Mouse (Mus musculus) fat pad, adult 2 months (tissue): ENCODE measurements at regions not wholly inside any gene's neighbourhood (a gene's known extent, or its start where the extent isn't known, plus 50 kb on each side); places are given as distances from the start of the nearest gene placed in this dataset.

ENCODE experiments used
- DNase-seq: peaks from one replicate; pipeline ENCODE4 v3.0.0-alpha.2; 2011; ENCODE audit warnings: low read depth, low spot score; ENCODE audit errors: extremely low read depth

DNA sequence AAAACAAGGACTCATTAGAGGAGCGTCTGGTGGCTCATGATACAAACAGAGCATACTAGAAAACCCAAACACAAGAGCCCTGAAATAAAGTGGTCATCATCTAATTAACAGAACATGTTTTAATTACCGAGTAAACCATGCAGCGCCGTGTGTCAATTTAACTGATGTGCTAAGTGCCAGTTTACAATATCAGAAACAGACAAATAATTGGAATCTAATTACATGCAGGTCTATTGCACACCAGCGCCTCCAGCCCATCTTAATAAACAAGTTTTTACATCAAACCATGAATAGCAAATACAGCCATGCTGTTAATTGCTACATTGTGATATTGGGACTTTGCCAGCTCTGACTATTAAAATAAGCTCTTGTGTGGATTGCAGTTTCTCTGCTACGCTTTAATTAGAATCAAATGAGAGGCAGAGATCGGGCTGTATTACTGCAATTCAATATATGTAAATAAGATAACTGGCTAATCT lies 425.3 kb upstream of the Gm765 start:
- no peak for DNase-seq

DNA sequence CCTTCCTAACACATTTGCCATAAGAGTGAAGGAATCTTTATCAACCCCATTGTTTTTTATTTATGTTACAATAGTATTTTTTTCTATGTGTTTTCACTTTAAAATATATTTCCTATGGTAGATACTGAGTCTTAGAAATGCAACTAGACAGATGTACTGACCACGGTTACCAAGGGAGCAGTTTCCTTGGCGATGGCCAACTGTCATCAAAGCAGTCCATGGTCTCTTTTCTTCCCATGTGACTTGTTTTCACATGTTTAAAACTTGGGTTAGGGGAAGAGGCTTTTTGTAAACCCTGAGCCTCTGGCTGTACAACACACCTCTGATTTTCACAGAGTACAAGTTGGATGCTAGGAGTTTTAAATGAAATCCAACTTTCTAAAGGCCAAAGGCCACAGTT lies 411.9 kb upstream of the Gm765 start:
- no peak for DNase-seq

DNA sequence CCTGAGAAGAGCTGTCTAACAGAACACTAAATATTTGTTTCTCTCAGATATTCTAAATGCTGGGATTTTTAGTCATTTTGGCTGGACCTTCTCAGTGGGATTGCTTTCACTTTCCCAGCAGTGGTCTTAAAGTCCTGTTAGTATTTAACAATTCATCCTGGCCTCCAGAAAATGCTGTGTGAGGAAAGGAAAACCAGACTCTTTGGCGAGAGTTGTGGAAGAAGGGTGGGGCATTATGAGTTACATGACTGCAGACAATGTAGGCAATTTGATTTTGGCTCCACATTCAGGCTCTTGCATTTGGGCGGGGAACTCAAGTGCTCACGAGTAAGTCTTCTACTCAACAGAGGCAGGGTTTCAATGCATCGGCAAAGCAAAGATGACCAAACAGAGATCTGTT lies 406.1 kb upstream of the Gm765 start:
- no peak for DNase-seq

DNA sequence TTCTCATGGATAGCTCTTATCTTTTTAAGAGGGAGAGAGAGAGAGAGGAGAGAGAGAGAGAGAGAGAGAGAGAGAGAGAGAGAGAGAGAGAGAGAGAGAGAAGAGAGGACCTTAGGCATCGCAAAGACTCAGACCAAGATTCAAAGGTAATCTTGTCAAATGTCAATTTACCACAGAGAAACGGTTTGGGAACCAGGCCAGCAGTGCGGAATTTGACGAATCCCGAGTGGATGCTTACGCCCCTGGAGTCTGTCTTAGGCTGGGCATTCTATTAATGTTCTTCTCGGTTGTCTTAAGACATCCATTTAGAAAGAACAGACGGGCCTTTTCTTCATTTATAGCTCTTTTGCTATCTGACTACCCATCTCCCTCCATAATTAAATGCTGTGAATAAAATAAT lies 404.4 kb upstream of the Gm765 start:
- DNase-seq, result no peak

DNA sequence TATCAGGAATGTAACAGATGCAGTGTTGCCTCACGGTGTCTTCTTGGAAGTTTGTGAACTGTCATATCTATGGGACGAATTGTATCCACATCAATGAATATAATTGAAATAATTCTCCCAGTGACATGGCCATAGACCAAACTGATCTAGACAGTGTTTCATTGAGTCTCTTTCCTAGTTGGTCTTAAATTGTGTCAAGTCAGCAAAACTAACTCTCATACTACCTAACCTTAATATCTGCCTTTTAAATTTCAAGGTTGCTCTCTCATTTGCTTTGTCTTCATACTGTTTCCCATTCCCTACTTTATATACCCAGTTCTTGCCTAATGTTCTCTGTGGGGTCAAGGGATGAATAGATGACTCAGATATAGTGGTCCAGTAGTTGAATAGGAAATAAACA lies 397.9 kb upstream of the Gm765 start:
- no peak for DNase-seq

DNA sequence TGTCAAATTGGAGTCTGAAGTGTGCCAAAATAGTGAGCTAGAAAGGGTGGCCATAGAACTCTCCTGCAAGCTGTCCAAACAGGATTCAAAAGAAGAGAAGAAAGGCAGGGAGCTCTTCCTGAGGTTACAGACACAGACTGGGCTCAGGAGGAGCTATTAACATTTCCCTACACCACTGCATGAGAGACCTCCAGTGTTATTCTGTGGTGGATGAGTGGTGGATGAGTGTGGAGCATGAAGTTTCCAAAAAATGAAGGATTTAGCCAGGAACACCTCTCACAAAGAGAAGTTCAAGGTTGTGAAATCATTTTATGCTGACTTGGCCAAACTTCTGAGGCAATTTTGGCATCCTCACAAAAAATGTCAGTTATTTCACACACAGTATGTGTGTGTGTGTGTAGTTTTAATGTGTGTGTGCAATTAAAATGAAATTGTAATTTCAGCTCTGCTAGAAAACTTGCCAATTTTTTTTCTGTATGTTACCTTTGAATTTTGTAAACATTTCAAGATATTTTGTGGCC lies 388.5 kb upstream of the Gm765 start:
- DNase-seq, result peak; percentile 13

DNA sequence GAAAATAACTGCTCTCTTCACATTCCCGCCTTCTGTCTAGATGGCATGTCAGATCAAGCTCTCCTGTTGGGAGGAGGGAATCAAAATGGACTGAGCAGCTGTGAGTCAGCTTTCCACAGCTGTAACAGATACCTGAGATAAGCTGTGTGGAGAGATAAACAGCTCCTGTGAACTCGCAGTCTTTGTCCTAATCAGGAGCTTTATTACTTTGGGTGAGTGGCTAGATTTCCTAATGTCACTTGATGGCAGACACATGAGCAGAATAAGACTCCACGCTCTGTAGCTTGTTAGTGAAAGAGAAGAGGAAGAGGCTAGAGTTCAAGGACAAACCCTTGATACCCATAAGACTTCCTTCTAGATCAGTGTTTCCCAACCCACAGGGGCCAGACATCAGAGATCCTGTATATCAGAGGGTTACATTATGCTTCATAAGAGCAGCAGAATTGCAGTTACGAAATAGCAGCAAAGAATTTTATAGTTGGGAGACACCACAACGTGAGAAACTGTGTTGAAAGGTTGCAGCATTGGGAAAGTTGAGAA lies 384.1 kb upstream of the Gm765 start:
- DNase-seq, result no peak

DNA sequence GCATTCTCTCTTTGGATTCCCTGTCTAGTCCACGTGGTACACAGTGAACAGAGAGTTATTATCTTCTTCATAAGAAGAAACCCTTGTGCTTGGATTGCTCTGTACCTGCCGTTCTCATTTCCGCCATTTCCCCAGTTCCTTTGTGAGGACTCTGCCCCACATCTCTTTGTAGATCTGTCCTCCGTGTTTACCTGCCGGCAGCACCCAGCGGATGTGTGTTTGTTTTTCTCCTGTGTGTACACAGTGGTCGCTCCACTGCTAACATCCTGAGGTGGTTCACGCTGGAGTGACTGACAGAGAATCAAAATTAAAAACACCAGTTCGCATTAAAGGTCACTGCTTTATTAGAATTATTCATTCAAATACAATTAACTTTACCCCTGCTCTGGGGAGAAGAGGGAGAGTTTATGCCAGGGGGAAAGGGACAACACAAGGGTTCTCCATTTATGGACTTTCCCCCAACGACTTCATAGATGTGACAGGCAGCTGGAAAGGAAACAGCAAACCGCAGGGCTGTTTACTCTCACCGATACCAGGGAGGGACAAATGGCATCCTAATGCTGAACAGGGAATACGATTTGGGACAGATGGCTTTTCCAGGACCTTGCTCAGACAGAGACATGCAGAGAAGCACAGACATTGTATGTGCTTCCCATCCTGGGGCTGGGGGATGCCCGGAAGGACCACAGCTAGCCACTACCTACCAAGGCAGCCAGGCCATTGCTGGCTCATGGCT lies 362.5 kb upstream of the Gm765 start:
- no peak for DNase-seq

DNA sequence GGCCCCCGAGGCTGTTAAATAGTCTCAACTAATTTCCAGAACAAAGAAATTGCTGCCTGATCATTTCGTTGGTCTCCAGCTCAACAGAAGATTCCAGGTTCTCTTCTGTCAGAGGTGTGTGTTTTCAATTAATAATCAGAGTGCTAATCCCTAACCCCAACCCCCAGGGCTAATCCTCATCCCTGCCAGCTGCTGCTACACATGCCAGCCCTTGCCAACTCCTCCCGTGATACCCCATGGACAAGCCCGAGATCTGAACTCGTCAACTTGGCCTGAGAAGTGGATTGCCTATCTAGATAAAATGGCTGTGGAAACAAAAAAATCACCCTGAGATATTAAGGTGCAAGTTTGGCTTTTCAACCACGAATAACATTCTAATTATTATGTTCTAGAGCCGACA lies 355.0 kb upstream of the Gm765 start:
- DNase-seq, result no peak

DNA sequence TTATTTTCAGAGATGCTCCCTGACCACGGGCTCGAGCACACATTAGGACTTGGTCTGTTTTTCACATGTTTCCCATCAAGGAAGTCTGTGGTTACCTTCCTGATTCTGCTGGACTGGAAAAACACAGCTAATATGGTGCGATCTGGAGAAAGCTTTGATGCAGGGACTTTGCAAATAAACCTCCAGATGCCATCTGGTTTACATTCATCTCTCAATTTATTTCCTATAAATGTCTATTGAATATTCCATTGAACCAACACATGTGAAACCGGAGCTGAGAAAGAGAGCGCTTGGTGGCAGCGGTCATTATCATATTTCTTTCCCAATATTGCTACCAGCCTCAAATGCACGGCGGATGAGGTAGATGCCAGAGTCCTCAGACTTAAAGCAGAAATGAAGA lies 350.9 kb upstream of the Gm765 start:
- DNase-seq, result no peak

DNA sequence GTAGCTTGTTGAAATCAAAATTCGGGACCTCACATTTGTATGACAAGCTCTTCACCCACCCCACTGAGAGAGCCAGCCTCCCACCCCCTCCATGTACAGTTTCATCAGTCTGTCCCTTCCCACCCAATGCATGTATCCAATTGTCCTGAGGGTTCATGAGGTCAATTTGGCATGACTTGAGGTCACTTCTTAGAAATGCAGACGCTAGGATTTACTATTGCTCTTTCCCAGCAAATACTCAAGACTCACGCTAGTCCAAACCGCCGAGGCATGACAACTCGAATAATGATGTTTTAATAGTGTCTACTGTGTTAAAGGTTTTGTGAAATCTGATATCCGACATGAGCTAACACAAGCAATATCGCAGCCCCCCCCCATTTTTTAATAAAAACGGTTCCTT lies 347.6 kb upstream of the Gm765 start:
- no peak for DNase-seq

DNA sequence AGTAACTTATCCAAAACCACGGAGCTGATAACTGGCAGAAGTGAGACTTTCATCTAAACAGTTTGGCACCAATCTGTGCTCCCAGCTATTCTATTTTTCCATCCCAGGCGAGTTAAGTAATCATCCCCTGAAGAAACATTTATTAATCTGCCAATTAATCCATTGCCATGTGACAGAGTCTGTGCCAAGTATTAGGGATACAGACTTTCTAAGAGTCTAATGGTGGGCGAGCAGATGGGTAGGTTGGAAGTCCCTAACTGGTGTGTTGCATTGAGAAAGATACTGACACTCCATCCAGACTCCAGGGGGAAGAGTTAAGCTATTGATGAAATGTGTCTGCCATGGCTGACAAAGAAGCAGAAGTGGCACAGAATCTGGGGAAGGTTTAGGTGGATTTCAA lies 346.8 kb upstream of the Gm765 start:
- DNase-seq, result no peak

DNA sequence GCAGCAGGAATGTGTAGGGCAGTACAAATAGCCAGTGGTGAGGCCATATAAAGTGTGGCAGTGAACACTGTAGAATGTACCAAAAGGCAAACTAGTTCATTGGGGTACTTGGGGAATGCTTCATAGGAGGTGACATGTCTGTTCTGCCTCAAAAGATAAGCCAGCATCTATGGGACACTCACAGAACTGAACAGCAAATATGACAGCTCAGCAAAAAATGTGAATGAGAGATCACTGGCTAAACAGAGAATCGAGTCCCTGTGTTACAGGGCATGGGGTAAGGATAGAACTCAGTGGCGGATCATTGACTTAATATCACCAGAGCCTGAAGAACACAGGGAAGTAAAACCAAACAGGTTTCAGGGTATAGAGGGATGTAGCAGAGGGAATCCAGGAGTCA lies 346.1 kb upstream of the Gm765 start:
- no peak for DNase-seq

DNA sequence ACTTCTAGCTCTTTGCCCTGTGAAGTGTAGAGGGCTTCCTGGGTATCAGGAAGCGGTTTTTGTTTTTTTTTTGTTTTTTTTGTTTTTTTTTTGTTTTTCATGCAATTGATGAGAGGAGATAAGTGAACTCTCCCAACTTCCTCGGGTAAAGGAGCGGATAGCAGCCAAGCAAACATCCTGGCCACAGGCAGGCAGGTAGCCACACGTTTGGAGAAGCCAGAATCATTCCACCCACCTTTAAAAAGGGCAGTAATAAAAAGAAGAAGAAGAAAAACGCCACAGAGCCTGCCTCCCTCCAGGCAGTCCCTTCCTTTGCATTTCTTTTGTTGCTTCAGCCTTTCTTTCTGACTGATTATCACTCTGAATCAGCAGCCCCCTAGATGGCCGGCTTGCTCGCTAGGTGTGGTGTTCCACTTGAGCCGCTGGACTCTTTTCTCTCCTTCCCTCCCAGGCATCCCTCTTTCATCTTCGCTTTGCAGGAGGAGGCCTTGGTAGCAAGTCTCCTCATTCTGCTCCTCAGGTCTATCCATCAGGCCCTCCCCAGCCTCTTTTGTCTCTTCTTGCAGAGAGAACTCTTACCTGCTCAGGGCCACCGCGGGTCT lies 323.9 kb upstream of the Gm765 start:
- DNase-seq, result no peak

DNA sequence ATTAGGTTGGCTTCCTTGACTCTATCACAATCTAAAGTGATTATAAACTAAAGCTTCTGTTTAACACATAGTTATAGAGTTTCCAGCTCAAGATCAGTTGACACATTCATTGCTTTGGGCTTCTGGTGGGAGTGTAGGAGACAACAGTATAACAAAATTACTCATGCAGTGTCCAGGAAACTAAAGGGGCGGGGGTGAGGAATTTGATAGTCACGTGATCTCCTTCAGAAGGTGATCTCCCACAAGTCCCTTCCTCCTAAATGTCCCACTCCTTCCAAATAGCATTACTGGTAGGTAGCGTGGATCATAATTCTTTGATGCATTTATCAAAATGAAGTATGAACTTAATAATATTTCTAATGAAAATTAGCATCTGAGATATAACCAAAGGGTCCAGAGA lies 309.3 kb upstream of the Gm765 start:
- no peak for DNase-seq

DNA sequence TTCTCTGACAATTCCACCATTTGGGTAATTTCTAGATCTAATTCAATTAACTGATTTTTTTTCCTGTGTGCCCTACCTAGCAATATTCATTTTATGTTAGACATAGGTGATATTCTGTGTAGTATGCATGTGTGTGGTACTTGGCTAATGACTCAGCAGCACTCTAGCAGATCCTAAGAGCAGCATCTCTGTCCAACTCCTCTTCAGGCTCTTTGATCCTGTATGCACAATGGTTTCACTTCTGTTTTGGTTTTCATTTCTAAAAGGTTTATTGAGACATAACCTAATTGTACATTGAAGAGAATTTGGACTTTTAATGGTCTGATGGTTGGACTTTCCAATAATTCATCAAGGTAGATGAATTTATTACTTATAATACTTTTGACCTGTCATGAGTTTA lies 308.8 kb upstream of the Gm765 start:
- no peak for DNase-seq

DNA sequence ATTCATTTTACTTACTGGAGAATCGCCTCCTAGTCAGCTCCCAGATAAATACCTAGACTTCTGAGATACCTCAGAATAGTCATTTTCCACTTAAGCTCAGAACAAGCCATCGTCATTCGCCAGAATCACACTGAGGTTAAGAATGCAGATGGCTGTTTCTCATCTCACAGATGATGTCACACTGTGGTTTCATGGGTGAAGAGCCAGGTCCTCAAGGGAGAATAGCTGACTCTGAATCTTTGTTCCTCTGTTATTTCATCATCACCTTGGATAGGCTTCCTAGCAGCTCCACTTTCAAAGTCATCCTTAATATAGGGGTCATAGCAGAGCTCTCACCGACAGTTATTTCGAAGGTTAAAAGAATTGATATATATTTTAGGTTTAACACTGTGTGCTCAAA lies 297.8 kb upstream of the Gm765 start:
- no peak for DNase-seq

DNA sequence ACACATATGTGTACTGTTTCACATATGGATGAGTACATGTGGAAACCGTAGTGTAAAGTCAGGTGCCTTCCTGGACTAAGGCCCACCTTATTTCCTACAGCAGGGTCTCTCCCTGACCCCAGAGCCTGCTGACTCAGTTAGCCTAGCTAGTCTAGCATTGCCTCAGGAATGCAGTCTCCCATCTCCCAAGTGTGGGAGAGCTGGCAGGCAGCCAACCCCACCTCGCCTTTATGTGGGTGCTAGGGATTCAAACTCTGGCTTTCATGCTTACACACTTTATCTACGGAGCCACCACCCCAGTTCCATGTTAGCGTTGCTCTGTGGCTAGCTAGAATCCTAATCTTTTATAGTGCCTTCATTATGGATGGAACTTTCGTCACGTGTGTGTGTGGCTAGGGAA lies 293.3 kb upstream of the Gm765 start:
- DNase-seq, result no peak

DNA sequence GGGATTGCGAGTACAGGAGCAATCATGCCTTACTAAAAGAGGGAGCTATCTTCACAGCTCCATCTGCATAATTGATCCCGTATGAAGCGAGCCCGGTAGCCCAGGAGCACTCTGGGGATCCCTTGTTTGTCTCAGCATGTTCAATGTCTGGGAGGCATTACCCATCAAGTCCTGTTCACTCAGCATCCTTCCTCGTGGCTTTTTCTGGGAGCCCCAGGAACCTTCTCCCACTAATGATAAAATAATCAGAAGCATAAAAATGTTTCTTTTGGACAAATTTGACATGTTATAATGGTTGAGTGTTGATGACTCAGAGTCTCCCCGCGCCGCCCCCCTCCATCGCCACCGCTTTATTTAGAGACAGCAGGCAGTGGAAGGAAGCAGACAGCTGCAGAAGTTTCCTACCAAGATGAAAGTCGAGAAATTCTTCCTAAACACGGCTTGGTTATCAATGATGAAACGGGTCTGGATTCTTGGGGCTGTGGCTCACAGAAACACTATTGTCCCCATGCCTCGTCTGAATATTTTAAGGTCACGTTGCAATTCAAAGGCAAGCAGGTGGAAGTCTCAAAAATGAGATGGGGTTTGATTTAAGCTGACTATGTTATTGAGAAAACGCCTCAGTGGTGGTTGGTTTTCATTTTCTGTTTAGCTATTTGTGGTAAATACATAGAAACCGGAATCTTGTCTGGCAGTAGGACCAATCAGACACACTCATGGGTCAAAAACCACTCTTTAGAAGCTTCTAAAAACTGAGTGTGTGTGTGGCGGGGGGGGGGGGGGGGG lies 289.9 kb upstream of the Gm765 start:
- DNase-seq, result no peak

DNA sequence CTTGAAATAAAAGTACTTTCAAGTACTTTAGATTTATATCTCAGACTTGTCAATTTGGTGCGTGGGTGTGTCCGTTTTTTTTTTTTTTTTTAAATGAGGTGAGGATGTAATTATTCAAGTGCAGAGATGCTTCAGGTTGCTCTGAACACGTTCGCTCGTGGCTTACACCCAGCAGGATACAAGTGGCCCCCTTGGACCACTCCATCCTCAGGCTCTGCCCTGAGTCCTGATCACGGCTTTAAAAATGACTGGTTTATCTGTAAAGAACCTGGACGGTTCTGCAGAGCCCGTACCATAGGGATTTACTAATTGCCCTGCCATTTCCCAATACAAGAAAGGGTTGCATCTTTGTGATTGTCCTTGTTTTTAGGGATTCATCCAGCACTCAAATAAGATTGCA lies 288.7 kb upstream of the Gm765 start:
- DNase-seq, result peak; percentile 8

DNA sequence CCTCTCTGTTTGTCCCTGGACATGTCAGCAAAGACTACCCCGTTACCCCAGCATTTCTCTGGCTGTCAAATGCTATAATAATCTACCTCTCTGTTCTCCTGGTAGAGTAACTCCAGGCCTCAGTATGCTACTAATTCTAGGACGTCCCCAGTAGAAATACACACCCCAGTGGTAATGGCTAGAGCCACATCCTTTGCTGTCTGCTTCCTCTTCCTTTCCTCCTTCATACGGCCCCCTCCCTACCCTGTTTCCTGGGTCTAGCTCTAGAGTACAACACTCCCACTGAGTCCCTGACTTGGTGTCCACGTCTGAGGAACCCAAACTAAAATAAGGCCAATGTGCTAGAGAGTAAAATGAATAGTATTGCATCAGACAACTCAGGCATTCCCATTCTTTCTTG lies 287.1 kb upstream of the Gm765 start:
- no peak for DNase-seq

DNA sequence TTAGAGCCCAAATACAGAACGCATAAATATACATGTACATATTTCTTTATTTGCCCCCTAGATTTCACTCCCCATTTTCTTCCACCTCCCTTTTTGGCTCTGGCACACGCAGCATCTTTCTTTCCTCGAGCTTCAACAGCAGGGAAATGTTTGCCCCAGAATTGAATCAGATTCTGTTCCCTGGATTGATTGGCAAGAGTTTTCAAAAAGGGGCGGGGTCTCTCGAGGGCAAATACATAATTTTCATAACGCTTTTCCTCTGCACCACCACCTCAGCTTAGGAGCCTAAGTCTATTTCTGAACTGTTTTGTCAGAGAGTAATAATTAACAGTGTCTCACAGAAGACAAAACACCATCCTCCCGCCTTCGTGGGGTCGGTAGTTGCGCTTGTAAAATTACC lies 283.9 kb upstream of the Gm765 start:
- no peak for DNase-seq
